Mouse (Mus musculus) lung, postnatal 0 days (tissue): ENCODE measurements around the gene Ccdc3.

Experiments used
- CTCF ChIP-seq: IDR thresholded peaks from 2 replicates; pipeline ENCODE4 v1.5.1; 2016; ENCODE audit warnings: antibody characterized with exemption, mild to moderate bottlenecking
- EP300 ChIP-seq: IDR thresholded peaks from 2 replicates; pipeline ENCODE4 v1.6.1; 2016; ENCODE audit warnings: antibody characterized with exemption, mild to moderate bottlenecking, control low read depth

DNA sequence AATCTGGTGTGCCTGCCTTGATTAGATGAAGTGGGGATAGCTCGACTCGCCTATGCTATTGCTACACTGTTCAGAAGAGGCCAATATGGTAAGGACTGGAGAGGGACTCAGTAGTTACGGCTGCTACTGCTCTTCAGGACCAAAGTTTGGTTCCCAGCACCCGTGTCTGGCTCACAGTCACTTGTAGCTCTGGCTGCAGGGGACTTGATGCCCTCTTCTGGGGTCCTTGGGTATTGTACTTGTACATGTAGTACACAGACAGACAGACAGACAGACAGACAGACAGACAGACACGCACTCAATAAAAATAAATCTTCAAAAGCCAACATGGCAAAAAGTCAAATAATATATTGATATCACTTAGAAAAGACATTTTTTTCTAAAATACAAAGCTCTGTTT lies 17.1 kb downstream of the Ccdc3 start:
- no peak for TF ChIP-seq CTCF
- TF ChIP-seq EP300: no peak
